Mouse (Mus musculus) heart, adult 11 months (tissue): ENCODE results near the gene Rufy3.

Source experiments
- DNase-seq: peaks from one replicate; pipeline ENCODE4 v3.0.0; 2022

The Rufy3 gene

GRCm38 (mm10) chr5:88685745-88686299 lies 121.0 kb downstream of the Rufy3 start:
- peak; percentile 40 for DNase-seq

DNA sequence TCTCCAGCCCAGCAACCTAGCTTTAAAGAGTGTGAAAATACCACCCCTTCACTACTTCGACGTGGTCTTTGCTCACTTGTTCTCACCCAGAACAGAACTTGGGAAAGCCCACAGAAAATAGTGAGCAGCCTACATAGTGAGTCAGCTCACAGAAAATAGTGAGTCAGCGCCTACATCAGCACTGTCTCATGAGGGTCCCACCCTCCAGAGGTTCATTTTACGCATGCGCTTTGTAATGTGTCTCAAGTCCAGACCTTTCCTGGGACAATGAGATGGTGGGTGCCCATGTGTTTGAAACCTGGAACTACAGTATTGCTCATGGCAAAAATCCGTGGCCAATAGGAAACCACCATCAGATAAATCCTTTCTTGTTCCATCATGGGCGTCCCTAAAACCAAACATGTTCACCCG lies 123.2 kb downstream of the Rufy3 start:
- DNase-seq, result peak; percentile 29

GRCm38 (mm10) chr5:88688583-88689187 lies 123.8 kb downstream of the Rufy3 start:
- DNase-seq, result peak; percentile 44

DNA sequence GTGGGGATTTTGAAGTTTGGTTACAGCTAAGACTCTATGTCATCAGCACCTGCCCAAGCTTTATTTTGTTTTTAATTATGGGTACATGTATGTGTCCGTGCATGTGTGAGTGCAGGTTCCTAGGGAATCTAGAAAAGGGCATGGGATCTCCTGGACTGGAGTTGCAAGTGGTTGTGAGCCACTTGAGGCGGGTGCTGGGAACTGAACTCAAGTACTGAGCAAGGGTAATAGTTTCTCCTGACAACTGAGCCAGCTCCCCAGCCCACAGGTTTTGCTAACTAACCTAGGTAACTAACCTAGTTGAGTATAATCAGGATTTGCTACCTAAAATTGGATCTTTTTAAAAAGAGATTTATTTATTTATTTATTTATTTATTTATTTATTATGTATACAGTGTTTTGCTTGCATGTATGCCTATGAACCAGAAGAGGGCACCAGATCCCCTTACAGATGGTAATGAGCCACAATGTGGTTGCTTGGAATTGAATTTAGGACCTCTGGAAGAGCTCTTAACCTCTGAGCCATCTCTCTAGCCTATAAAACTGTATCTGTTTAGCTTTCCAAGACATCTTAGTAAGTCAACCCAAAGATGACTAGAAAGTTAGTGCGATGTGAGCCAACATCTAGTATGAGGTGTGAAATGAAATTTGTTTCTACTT lies 124.6 kb downstream of the Rufy3 start:
- DNase-seq, result peak; percentile 57

- DNase-seq, result peak; percentile 51
These were observed 126.1 kb downstream of the Rufy3 start for GRCm38 (mm10) chr5:88690681-88691505.

- DNase-seq, result peak; percentile 80
These were observed 126.8 kb downstream of the Rufy3 start for GRCm38 (mm10) chr5:88691506-88692095.

GRCm38 (mm10) chr5:88692586-88692985 lies 127.7 kb downstream of the Rufy3 start:
- peak; percentile 51 for DNase-seq

DNA sequence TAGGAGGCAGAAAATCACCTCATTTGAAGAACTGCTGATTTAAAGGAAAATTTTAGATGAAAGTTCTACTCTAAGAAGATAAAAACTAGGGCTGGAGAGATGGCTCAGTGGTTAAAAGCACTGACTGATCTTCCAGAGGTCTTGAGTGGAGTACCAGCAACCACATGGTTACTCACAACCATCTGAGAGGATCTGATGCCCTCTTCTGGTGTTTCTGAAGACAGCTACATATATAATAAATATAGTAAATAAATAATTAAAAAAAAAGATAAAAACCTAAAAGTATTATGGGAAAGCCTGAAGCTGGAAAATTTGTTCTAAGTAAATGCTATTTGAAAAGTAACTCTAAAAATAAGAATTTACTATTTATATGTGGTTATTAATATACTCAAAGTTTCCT lies 128.2 kb downstream of the Rufy3 start:
- DNase-seq, result no peak

DNA sequence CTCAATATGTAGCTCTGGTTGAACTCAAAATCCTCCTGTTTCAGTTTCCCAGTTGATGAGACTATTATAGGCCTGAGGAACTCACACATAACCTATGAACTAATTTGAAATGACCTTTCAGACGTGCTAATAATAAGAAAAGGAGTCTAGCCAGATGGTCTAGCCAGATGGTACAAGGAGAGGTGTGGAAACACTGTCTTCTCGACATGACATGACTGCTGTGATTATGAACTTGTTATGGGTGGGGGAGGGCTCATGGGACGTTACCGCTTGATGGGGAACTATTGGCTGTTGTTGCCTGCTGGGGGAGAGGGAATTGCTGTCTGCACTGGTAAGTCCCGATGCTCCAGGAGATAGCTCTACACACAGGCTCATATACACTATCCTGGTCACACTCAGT lies 132.5 kb downstream of the Rufy3 start:
- DNase-seq, result peak; percentile 27

DNA sequence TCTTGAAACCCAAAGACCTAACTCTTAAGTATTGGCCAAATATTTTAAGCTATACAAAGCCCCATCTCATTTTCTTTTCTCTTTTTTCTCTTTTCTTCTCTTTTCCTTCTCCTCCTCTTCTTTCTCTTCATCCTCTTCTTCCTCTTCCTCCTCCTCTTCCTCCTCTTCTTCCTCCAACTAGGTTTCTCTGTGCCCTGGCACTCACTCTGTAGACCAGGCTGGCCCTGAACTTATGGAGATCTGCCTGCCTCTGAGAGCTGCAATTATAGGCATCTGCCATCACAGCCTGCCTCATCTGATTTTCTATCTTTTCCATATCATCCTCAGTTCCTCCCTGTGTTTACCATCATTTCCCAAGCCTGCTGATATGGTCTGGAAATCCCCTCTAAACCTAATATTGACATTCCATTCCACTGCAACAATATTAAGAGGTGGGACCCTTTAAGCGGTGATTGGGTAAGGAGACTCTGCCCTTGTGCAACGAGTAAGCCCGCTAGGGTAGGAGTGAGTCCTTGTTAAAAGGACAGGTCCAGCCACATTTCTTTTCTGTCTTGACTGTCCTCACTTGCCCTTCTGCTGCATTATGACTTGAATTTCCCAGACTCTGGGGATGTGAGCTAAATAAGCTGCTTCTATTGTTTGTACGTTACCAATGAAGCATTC lies 134.5 kb downstream of the Rufy3 start:
- peak; percentile 62 for DNase-seq
